Mouse (Mus musculus): Measurements from ENCODE around the gene Ttll6. TPM values are rescaled to one million over a fixed set of nuclear protein-coding genes. Genes with fewer than 3 reads are reported as not detected.

Gene Ttll6
- not detected in 2 replicates for polyA plus RNA-seq (2012; rRNA removed)

GRCm38 (mm10) chr11:96133239-96133865 lies at the start of gene Ttll6:
Ttll6 (plus strand) TSS chr11:96133786.

GRCm38 (mm10) chr11:96111751-96112150 lies 21.8 kb upstream of the Ttll6 start, which contains the start of gene Calcoco2:
Calcoco2 (minus strand) TSS chr11:96111964.

GRCm38 (mm10) chr11:96193521-96194400 lies 60.2 kb downstream of the Ttll6 start, which contains the start of gene Hoxb13:
Hoxb13 (plus strand) TSS chr11:96194316.

Other genes starting within 250 kb of the Ttll6 start
- gene B4galnt2, start 218.9 kb upstream of the Ttll6 start, polyA plus RNA-seq (2012; rRNA removed): 0.02 TPM in 1 of 2 replicates, not detected in the other
- 4.6 and 5.0 TPM in 2 replicates for gene Igf2bp1, start 127.8 kb upstream of the Ttll6 start, polyA plus RNA-seq (2012; rRNA removed)
- gene Gip, start 109.2 kb upstream of the Ttll6 start, polyA plus RNA-seq (2012; rRNA removed): not detected in 2 replicates
- gene Snf8, start 98.9 kb upstream of the Ttll6 start, polyA plus RNA-seq (2012; rRNA removed): 30.0 and 32.7 TPM in 2 replicates
- 15.3 and 17.9 TPM in 2 replicates for gene Ube2z, start 68.4 kb upstream of the Ttll6 start, polyA plus RNA-seq (2012; rRNA removed)
- 191 and 226 TPM in 2 replicates for gene Atp5g1, start 58.1 kb upstream of the Ttll6 start, polyA plus RNA-seq (2012; rRNA removed)
- gene Calcoco2, start 21.8 kb upstream of the Ttll6 start, polyA plus RNA-seq (2012; rRNA removed): not detected in 2 replicates
- gene Hoxb13, start 60.5 kb downstream of the Ttll6 start, polyA plus RNA-seq (2012; rRNA removed): not detected in 2 replicates
- 0.02 and 0.11 TPM in 2 replicates for gene Hoxb9, start 137.7 kb downstream of the Ttll6 start, polyA plus RNA-seq (2012; rRNA removed)
- 0.02 and 0.10 TPM in 2 replicates for gene Hoxb8, start 148.1 kb downstream of the Ttll6 start, polyA plus RNA-seq (2012; rRNA removed)
- 0.05 and 0.14 TPM in 2 replicates for gene Hoxb7, start 152.8 kb downstream of the Ttll6 start, polyA plus RNA-seq (2012; rRNA removed)
- 0.17 TPM in 1 of 2 replicates, not detected in the other for gene Hoxb6, start 158.7 kb downstream of the Ttll6 start, polyA plus RNA-seq (2012; rRNA removed)
- gene Hoxb5, start 169.6 kb downstream of the Ttll6 start, polyA plus RNA-seq (2012; rRNA removed): 0.17 and 0.21 TPM in 2 replicates
- gene Hoxb4, start 184.5 kb downstream of the Ttll6 start, polyA plus RNA-seq (2012; rRNA removed): 0.55 and 0.64 TPM in 2 replicates
- 0.35 and 0.59 TPM in 2 replicates for gene Hoxb3, start 189.5 kb downstream of the Ttll6 start, polyA plus RNA-seq (2012; rRNA removed)
- 1.0 and 1.3 TPM in 2 replicates for gene Hoxb2, start 216.7 kb downstream of the Ttll6 start, polyA plus RNA-seq (2012; rRNA removed)
- gene Hoxb1, start 232.0 kb downstream of the Ttll6 start, polyA plus RNA-seq (2012; rRNA removed): 0.01 TPM in 1 of 2 replicates, not detected in the other

All from liver, embryonic 14 days (tissue).